In genomic region chr10:96625061-96625460, GRCm38 (mm10) we compare ENCODE assay signal across 11 mouse cellular contexts. TPM values are rescaled to one million over a fixed set of nuclear protein-coding genes. Genes with fewer than 3 reads are reported as not detected.
DNase-seq lines count a peak whose midpoint lies in the region; ATAC-seq lines count a peak whose summit lies in the region.
"Had no signal": no experiment of that assay in that cellular context is flagged by ENCODE, and none has a peak within 500 bp of the region (broad histone marks: within the 10 kb centered on the region; RNA-seq: fewer than 3 reads in every experiment).

No protein-coding gene starts in this region.

- peaks cover 46% of the 10 kb centered on the region for H3K4me1 ChIP-seq in forebrain, embryonic 12.5 days
- H3K4me1 ChIP-seq in forebrain, embryonic 11.5 days (replicated peaks; ENCODE audit: control insufficient read depth, insufficient read depth, low read length), result no peaks in the 10 kb centered on the region; the same call in 1 of the 2 replicates
- H3K4me1 ChIP-seq in midbrain, embryonic 11.5 days (ENCODE audit: control insufficient read depth, insufficient read depth, low read length), result peaks cover 15% of the 10 kb centered on the region
- peaks cover 48% of the 10 kb centered on the region for H3K4me1 ChIP-seq in midbrain, embryonic 10.5 days
- H3K4me1 ChIP-seq in midbrain, embryonic 13.5 days (replicated peaks), result peaks cover 72% of the 10 kb centered on the region

- no peak overlapping the region for H3K27ac ChIP-seq in forebrain, embryonic 12.5 days
- H3K27ac ChIP-seq in forebrain, embryonic 11.5 days (ENCODE audit: low read depth, low read length), result no peak overlapping the region
- H3K27ac ChIP-seq in midbrain, embryonic 11.5 days (ENCODE audit: low read depth, low read length), result no peak overlapping the region
- H3K27ac ChIP-seq in midbrain, embryonic 10.5 days (replicated peaks), result no peak overlapping the region
- no peak overlapping the region for H3K27ac ChIP-seq in midbrain, embryonic 13.5 days
- H3K27ac ChIP-seq: kidney, postnatal 0 days had no signal

- DNase-seq in forebrain, embryonic 11.5 days (ENCODE audit: low spot score), result no peak
- peak; percentile 69 for DNase-seq in midbrain, embryonic 11.5 days (ENCODE audit: low spot score, missing footprints)
- DNase-seq in midbrain, embryonic 10.5 days (ENCODE audit: low spot score), result no peak
- DNase-seq in splenic B cell, adult 2 months (ENCODE audit: low read depth, low spot score), result peak; percentile 34
- no peak for DNase-seq in layer of hippocampus, adult 18-20 months (ENCODE audit: low spot score in 2 of 2)
- DNase-seq: adrenal gland, postnatal 36 days had no signal

- H3K27me3 ChIP-seq in forebrain, embryonic 12.5 days, result no peaks in the 10 kb centered on the region
- no peaks in the 10 kb centered on the region for H3K27me3 ChIP-seq in forebrain, embryonic 11.5 days (ENCODE audit: control insufficient read depth, insufficient read depth, low read length)
- no peaks in the 10 kb centered on the region for H3K27me3 ChIP-seq in midbrain, embryonic 11.5 days (ENCODE audit: control insufficient read depth, insufficient read depth, low read length)
- H3K27me3 ChIP-seq in midbrain, embryonic 10.5 days (ENCODE audit: low read depth, poor library complexity, severe bottlenecking), result no peaks in the 10 kb centered on the region
- H3K27me3 ChIP-seq in midbrain, embryonic 13.5 days, result no peaks in the 10 kb centered on the region
- no peaks in the 10 kb centered on the region for H3K27me3 ChIP-seq in splenic B cell, adult 2 months (ENCODE audit: control insufficient read depth, insufficient read depth, low read length, poor library complexity, severe bottlenecking)
- H3K27me3 ChIP-seq: Patski had no signal

- H3K36me3 ChIP-seq in forebrain, embryonic 12.5 days (replicated peaks), result peaks cover 39% of the 10 kb centered on the region
- H3K36me3 ChIP-seq in forebrain, embryonic 11.5 days (ENCODE audit: control insufficient read depth, insufficient read depth, low read length), result no peaks in the 10 kb centered on the region; the same call in 1 of the 2 replicates
- H3K36me3 ChIP-seq in midbrain, embryonic 11.5 days (ENCODE audit: control insufficient read depth, insufficient read depth, low read length), result peaks cover 2% of the 10 kb centered on the region
- H3K36me3 ChIP-seq in midbrain, embryonic 10.5 days, result peaks cover 92% of the 10 kb centered on the region
- peaks cover 38% of the 10 kb centered on the region for H3K36me3 ChIP-seq in midbrain, embryonic 13.5 days
- H3K36me3 ChIP-seq in splenic B cell, adult 2 months (ENCODE audit: control insufficient read depth, insufficient read depth, low read length, poor library complexity, severe bottlenecking), result peaks cover 23% of the 10 kb centered on the region

- WGBS in forebrain, embryonic 12.5 days, result 91% methylated on average over 4 of the region's 4 CpGs
- WGBS in forebrain, embryonic 11.5 days, result 96% methylated on average over 3 of the region's 4 CpGs
- WGBS in midbrain, embryonic 11.5 days, result 96% methylated on average over 4 of the region's 4 CpGs
- WGBS in midbrain, embryonic 10.5 days, result 91% methylated on average over 4 of the region's 4 CpGs
- 97% methylated on average over 3 of the region's 4 CpGs for WGBS in midbrain, embryonic 13.5 days

- H3K9ac ChIP-seq in forebrain, embryonic 12.5 days, result no peak overlapping the region
- H3K9ac ChIP-seq in forebrain, embryonic 11.5 days (ENCODE audit: low read length), result no peak overlapping the region
- no peak overlapping the region for H3K9ac ChIP-seq in midbrain, embryonic 11.5 days (ENCODE audit: low read length)
- H3K9ac ChIP-seq in midbrain, embryonic 13.5 days (replicated peaks), result no peak overlapping the region

- H3K4me2 ChIP-seq in forebrain, embryonic 12.5 days, result peak overlapping the region; percentile 1; the same call in 1 of the 2 replicates
- H3K4me2 ChIP-seq in forebrain, embryonic 11.5 days (ENCODE audit: low read depth, low read length, severe bottlenecking), result no peak overlapping the region
- no peak overlapping the region for H3K4me2 ChIP-seq in midbrain, embryonic 11.5 days
- H3K4me2 ChIP-seq in midbrain, embryonic 13.5 days (replicated peaks), result peak overlapping the region; percentile 37

- no peaks in the 10 kb centered on the region for H3K9me3 ChIP-seq in forebrain, embryonic 12.5 days
- no peaks in the 10 kb centered on the region for H3K9me3 ChIP-seq in forebrain, embryonic 11.5 days (ENCODE audit: control insufficient read depth, low read length)
- no peaks in the 10 kb centered on the region for H3K9me3 ChIP-seq in midbrain, embryonic 11.5 days (ENCODE audit: control insufficient read depth, low read length)
- H3K9me3 ChIP-seq in midbrain, embryonic 10.5 days (replicated peaks), result no peaks in the 10 kb centered on the region
- H3K9me3 ChIP-seq in midbrain, embryonic 13.5 days, result no peaks in the 10 kb centered on the region

- no peak for ATAC-seq in forebrain, embryonic 12.5 days (ENCODE audit: low FRiP score)
- no peak for ATAC-seq in forebrain, embryonic 11.5 days (replicated peaks; ENCODE audit: low FRiP score)
- no peak for ATAC-seq in midbrain, embryonic 11.5 days (ENCODE audit: low FRiP score)
- ATAC-seq in midbrain, embryonic 13.5 days, result no peak
- ATAC-seq in granulocyte monocyte progenitor cell, adult 5-6 weeks (replicated peaks; ENCODE audit: poor library complexity, severe bottlenecking), result no peak
- ATAC-seq: Patski had no signal

- no peak overlapping the region for H3K4me3 ChIP-seq in forebrain, embryonic 12.5 days (replicated peaks)
- no peak overlapping the region for H3K4me3 ChIP-seq in forebrain, embryonic 11.5 days (ENCODE audit: low read depth, low read length)
- no peak overlapping the region for H3K4me3 ChIP-seq in midbrain, embryonic 11.5 days (ENCODE audit: low read depth, low read length)
- no peak overlapping the region for H3K4me3 ChIP-seq in midbrain, embryonic 10.5 days
- peak overlapping the region; percentile 12; the same call in 1 of the 2 replicates for H3K4me3 ChIP-seq in midbrain, embryonic 13.5 days (replicated peaks)

RNA-seq across cellular contexts. Expression of gene Btg1, which starts 8.3 kb away (rescaled TPM):
- polyA plus RNA-seq in forebrain, embryonic 12.5 days (2016; fragmentation: Nextera tagmentation; extraction: Ambion mirVana), result 46.2 and 49.5 TPM in 2 replicates
- 35.9 and 40.2 TPM in 2 replicates for polyA plus RNA-seq in forebrain, embryonic 11.5 days (2014; fragmentation: Nextera tagmentation; extraction: Ambion mirVana)
- polyA plus RNA-seq in midbrain, embryonic 11.5 days (2014; fragmentation: Nextera tagmentation; extraction: Ambion mirVana), result 44.7 and 47.5 TPM in 2 replicates
- polyA plus RNA-seq in midbrain, embryonic 10.5 days (2016; fragmentation: Nextera tagmentation; extraction: Ambion mirVana), result 30.5 and 38.9 TPM in 2 replicates
- 52.9 and 58.2 TPM in 2 replicates for polyA plus RNA-seq in midbrain, embryonic 13.5 days (2015; fragmentation: Nextera tagmentation; extraction: Ambion mirVana)
- total RNA-seq in layer of hippocampus, adult 18-20 months (2021), result 10 to 100 TPM; 56.3 to 60.6 TPM
- total RNA-seq in granulocyte monocyte progenitor cell, adult 5-6 weeks (2014; fragmentation: Nextera tagmentation), result 19.0 and 20.0 TPM in 2 replicates
- total RNA-seq in granulocyte monocyte progenitor cell, adult 5-6 weeks (2017), result 31.1 and 32.4 TPM in 2 replicates

Comparison
In these comparisons a context has a peak if more than half of its experiments do, and no peak if none do; other contexts are left out.
1. H3K4me2 ChIP-seq: peak in forebrain, embryonic 12.5 days (single experiment) and midbrain, embryonic 13.5 days (single experiment); none in forebrain, embryonic 11.5 days (single experiment) and midbrain, embryonic 11.5 days (single experiment).
2. DNase-seq: peak in midbrain, embryonic 11.5 days (single experiment) and splenic B cell, adult 2 months (single experiment); none in forebrain, embryonic 11.5 days (single experiment), midbrain, embryonic 10.5 days (single experiment) and layer of hippocampus, adult 18-20 months (0 of 2).